Mouse (Mus musculus) neural tube, embryonic 14.5 days (tissue): ENCODE measurements around the gene Vsig2. TPM values are rescaled to one million over a fixed set of nuclear protein-coding genes. Genes with fewer than 3 reads are reported as not detected.

Source experiments
- ATAC-seq: fragments of 200-750 bp; cut with Nextera tagmentation; 2 replicates; pipeline ENCODE4 v1.8.0; 2017; ENCODE audit warnings: low read depth, mild to moderate bottlenecking, moderate TSS enrichment, moderate library complexity
- H3K27ac ChIP-seq: fragments of 300-500 bp; sonication (generic); 2 replicates; pipeline ENCODE4 v1.5.1; 2014; ENCODE audit warnings: low read depth, mild to moderate bottlenecking, control low read depth, low read length, moderate library complexity, mixed read lengths
- H3K27me3 ChIP-seq: fragments of 300-500 bp; sonication (generic); 2 replicates; pipeline ENCODE4 v1.6.1; 2014; ENCODE audit warnings: low read length; ENCODE audit not compliant: control insufficient read depth, insufficient read depth
- H3K36me3 ChIP-seq: fragments of 300-500 bp; sonication (generic); 2 replicates; pipeline ENCODE4 v1.6.1; 2014; ENCODE audit warnings: low read length, mixed read lengths; ENCODE audit not compliant: control insufficient read depth, insufficient read depth
- H3K4me1 ChIP-seq: fragments of 300-500 bp; sonication (generic); 2 replicates; pipeline ENCODE4 v1.6.1; 2014; ENCODE audit warnings: low read length; ENCODE audit not compliant: control insufficient read depth, insufficient read depth
- H3K4me2 ChIP-seq: fragments of 300-500 bp; sonication (generic); 2 replicates; pipeline ENCODE4 v1.6.1; 2014; ENCODE audit warnings: mild to moderate bottlenecking, low read depth, low read length, control low read depth
- H3K4me3 ChIP-seq: fragments of 300-500 bp; sonication (generic); 2 replicates; pipeline ENCODE4 v1.5.1; 2014; ENCODE audit warnings: low read depth, low read length, control low read depth, mixed read lengths
- H3K9ac ChIP-seq: fragments of 300-500 bp; sonication (generic); replicated peaks from 2 replicates; pipeline ENCODE4 v1.6.1; 2014; ENCODE audit warnings: low read depth, mild to moderate bottlenecking, control low read depth, low read length, mixed read lengths
- H3K9me3 ChIP-seq: fragments of 300-500 bp; sonication (generic); 2 replicates; pipeline ENCODE4 v1.6.1; 2016; ENCODE audit warnings: low read length; ENCODE audit not compliant: control insufficient read depth
- WGBS: fragments of 180-500 bp; shearing (Covaris S2); extraction: QIAGEN DNeasy Blood & Tissue Kit; methylation state at CpG from one replicate; pipeline ENCODE4 v1.1.7; 2014; 5-methylcytosine and 5-hydroxymethylcytosine counted together
- polyA plus RNA-seq: library from polyadenylated mRNA; unstranded; fragments of >200 nt; fragmentation: Nextera tagmentation; extraction: Ambion mirVana; gene quantifications from 2 replicates; pipeline ENCODE4 v1.2.1, GENCODE M21; 2014

Gene Vsig2
- polyA plus RNA-seq, 1 experiment from 2014 or later, result 0.76 TPM

DNA sequence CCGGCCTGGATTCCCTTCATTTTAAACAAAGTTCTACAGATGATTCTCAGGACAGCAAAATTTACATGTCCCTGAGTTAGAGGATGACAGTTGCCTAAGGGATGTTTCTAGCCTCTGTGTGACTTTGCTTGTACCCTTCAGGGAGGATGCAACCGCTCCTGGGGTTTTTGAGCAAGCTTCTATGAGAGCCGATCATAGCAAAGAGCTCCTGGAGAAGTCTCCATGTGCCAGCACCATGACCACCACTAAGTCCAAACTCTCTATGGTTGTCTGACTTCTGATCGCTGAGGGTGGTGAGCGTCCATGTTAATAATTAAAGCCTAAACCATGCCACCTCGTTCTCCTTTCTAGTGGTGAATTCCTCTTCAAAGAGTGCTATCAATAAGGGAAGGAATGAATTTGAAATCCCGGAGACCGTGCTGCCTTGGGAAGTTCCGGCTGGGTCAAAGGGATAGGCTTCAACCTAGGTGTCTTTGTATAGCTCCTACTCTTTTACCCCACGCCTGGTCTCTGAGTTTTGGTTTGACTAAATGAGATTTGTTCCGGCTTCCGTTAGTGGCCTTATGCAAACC, 4.9 kb downstream of the Vsig2 start:
- Histone ChIP-seq H3K4me1 (peaks cover 4% of the 10 kb centered on the region; the same call in 1 of the 2 replicates), H3K4me2 (peak overlapping the region; percentile 40), H3K4me3 (peak overlapping the region; percentile 11; the same call in 1 of the 2 replicates), H3K36me3 (no peaks in the 10 kb centered on the region), H3K9ac (no peak overlapping the region), H3K9me3 (no peaks in the 10 kb centered on the region), H3K27ac (no peak overlapping the region), H3K27me3 (peaks cover 16% of the 10 kb centered on the region)
- 24% methylated on average over 12 of the region's 12 CpGs for WGBS
- no peak for ATAC-seq

DNA sequence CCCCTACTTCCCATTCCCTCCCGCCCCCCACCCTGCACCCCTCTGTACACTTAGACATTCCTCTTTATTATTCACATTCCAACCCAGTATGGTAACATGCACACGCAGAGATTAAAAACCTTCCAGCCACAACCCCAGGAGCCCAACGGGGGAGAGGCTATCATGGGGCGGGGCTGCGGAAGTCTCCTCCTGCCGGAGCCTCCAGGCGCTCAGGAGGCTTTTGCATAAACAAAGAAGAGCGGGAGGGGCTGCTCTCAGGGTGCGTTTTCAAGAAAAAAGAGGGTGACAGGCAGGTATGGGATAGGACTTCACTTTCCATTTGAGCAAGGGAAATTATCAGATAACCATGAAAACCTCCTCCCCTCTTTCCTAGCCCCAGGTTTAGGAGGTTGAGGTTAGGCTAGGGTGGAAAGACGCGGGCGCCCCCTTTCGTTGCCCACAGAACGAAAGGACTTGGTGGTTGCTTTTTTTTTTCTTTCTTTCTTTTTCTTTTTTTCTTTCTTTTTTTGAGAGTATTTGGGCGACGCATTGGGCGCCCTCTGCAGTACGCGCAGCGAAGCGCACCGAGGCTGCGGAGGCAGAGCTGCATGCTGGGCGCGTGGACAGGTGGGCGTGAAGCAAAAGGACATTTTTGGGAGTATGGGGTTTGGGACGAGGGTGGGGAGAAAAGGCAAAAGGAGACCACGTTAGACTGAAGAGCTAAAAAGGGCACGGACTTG, 5.6 kb downstream of the Vsig2 start:
- 1% methylated on average over 29 of the region's 29 CpGs for WGBS
- Histone ChIP-seq H3K27ac (no peak overlapping the region), H3K27me3 (peaks cover 16% of the 10 kb centered on the region), H3K9me3 (no peaks in the 10 kb centered on the region), H3K4me3 (peak overlapping the region; percentile 11; the same call in 1 of the 2 replicates), H3K36me3 (no peaks in the 10 kb centered on the region), H3K4me1 (peaks cover 4% of the 10 kb centered on the region; the same call in 1 of the 2 replicates), H3K4me2 (peak overlapping the region; percentile 40), H3K9ac (no peak overlapping the region)
- peak; percentile 47 for ATAC-seq

DNA sequence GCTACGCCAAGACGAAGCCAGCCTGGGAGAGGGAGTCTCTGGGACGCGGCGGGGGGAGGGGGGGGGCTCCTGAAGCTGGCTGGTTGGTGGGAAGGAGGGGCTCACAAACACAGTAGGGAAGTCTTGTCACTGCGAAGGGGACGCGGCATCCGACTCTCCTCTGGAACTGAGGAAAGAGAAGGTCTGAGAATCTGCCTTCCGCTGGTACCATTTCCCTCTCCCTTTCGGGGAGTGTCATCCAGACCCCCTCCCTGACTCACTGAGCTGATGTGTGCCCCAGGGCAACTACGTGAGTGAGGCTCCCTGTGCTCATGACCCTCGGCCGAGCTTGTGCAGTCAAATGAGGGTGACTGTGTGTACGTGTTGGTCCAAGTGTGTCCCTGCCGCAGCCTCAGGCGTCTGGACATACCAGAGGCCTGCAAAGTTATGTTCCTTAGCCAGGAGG, 6.1 kb downstream of the Vsig2 start:
- Histone ChIP-seq H3K27ac (no peak overlapping the region), H3K9ac (no peak overlapping the region), H3K27me3 (peaks cover 18% of the 10 kb centered on the region), H3K4me3 (peak overlapping the region; percentile 11; the same call in 1 of the 2 replicates), H3K4me2 (peak overlapping the region; percentile 40), H3K9me3 (no peaks in the 10 kb centered on the region), H3K36me3 (no peaks in the 10 kb centered on the region), H3K4me1 (peaks cover 4% of the 10 kb centered on the region; the same call in 1 of the 2 replicates)
- WGBS, result 3% methylated on average over 17 of the region's 17 CpGs
- peak; percentile 68 for ATAC-seq

DNA sequence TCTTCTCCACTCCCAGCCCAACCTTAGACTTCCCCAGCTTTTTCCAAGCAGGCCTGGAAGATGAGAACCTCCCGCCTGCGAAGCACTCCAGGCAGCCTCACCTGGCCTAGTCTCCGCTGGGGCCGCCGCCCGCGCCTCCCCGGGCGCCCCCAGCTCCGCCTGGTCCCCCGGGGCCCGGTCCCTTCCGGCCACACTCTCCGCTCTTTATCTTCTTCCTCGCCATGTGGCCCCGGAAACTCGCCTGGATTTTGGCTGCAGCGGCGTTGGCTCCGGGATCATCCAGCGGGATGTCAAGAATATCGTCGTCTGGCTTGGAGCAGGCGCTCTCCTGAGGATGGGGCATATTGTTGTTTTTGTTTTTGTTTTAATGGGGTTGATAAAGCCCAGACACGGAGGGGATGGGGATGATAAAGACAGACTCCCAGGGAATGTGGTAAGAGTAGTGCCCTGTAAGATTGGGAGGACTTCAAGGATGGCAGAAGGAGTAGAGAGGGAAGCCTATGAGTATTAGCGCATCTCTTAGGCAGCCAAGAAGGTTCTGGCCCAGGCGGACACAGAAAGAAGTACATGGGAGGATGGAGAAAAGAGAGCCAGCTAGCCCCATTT, 6.9 kb downstream of the Vsig2 start:
- WGBS, result 9% methylated on average over 27 of the region's 27 CpGs
- no peak overlapping the region for H3K27ac ChIP-seq
- H3K4me2 ChIP-seq, result no peak overlapping the region
- H3K36me3 ChIP-seq, result no peaks in the 10 kb centered on the region
- no peak overlapping the region for H3K4me3 ChIP-seq
- no peak for ATAC-seq
- peaks cover 25% of the 10 kb centered on the region for H3K27me3 ChIP-seq
- H3K4me1 ChIP-seq, result peaks cover 4% of the 10 kb centered on the region; the same call in 1 of the 2 replicates
- H3K9me3 ChIP-seq, result no peaks in the 10 kb centered on the region
- no peak overlapping the region for H3K9ac ChIP-seq

DNA sequence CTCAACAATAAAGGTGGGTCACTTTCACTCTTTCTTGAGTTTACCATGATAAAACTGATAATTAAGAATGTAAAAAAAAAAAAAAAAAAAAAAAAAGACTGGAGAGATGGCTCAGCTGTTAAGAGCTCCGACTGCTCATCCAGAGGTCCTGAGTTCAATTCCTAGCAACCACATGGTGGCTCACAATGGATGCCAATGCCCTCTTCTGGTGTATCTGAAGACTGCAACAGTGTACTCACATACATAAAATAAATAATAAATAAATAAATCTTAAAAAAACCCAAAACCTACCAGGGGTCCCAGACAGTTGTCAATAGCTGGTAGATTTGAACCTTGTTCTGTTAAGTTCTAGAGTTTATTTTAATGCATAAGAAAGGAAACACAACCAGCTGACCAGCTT, 7.8 kb downstream of the Vsig2 start:
- H3K4me2 ChIP-seq, result no peak overlapping the region
- H3K27ac ChIP-seq, result no peak overlapping the region
- no peaks in the 10 kb centered on the region for H3K36me3 ChIP-seq
- no peak overlapping the region for H3K4me3 ChIP-seq
- ATAC-seq, result no peak
- peaks cover 4% of the 10 kb centered on the region for H3K4me1 ChIP-seq
- H3K9ac ChIP-seq, result no peak overlapping the region
- no peaks in the 10 kb centered on the region for H3K9me3 ChIP-seq
- peaks cover 32% of the 10 kb centered on the region for H3K27me3 ChIP-seq
- 80% methylated on average over 1 of the region's 1 CpGs for WGBS

DNA sequence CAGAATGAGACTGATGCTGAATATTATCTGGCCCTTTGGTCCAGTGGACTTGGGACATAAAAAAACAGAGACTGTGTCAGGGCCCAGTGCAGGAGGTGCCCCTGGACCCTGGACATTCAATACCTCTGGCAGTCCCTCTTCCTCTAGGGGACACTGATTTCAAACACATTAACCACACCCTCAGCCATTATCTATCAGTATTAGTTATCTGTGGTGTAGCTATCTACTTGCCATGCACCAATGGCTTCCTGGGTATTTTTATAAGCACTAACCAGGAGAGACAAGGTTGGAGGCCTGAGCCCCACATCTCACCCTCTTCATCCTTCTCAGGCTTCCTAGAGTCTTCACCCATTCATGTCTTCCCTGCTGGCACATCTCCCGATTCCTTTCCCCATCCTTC, 11.4 kb downstream of the Vsig2 start:
- 59% methylated on average over 1 of the region's 1 CpGs for WGBS
- peaks cover 29% of the 10 kb centered on the region for H3K27me3 ChIP-seq
- H3K9me3 ChIP-seq, result no peaks in the 10 kb centered on the region
- H3K27ac ChIP-seq, result no peak overlapping the region
- no peak overlapping the region for H3K4me2 ChIP-seq
- H3K4me1 ChIP-seq, result peaks cover 9% of the 10 kb centered on the region
- H3K9ac ChIP-seq, result no peak overlapping the region
- ATAC-seq, result no peak
- no peaks in the 10 kb centered on the region for H3K36me3 ChIP-seq
- H3K4me3 ChIP-seq, result no peak overlapping the region

DNA sequence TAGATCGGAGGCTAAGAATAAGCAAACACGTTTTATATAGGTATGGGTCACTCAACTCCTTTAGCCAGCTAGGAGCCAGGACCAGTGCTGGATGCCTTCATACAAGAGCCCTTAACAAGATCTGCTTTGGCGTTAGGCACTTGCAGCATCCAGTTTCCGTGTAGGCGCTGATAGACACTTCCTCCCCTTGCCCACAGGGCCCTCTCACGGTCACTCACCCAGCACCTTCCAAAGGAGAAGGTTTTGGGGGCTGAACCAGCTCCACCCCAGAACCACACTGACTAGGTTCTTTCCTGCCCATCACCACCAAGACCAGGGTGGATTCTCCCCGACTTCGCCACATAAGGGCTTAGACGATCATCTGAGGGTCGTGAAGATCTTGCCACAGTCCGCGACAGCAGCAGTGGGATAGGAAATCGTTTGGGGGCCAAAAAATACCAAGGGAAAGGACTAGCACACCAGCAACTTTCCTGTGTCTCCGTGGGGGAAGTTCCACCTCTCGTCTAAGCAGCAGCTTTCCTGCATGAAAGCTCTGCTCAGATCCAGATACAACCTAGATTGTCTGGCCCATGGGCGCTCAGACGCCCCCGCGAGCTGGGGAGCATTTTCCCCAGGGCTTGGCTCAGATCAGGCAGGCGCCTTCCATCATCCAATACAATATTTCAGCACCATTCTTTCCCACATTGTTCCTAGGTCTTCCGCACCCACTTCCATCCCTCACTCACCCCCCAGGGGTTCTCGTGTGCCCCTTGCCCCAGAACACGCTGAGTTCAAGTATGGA, 12.9 kb downstream of the Vsig2 start:
- H3K27me3 ChIP-seq, result peaks cover 20% of the 10 kb centered on the region
- peak; percentile 13 for ATAC-seq

DNA sequence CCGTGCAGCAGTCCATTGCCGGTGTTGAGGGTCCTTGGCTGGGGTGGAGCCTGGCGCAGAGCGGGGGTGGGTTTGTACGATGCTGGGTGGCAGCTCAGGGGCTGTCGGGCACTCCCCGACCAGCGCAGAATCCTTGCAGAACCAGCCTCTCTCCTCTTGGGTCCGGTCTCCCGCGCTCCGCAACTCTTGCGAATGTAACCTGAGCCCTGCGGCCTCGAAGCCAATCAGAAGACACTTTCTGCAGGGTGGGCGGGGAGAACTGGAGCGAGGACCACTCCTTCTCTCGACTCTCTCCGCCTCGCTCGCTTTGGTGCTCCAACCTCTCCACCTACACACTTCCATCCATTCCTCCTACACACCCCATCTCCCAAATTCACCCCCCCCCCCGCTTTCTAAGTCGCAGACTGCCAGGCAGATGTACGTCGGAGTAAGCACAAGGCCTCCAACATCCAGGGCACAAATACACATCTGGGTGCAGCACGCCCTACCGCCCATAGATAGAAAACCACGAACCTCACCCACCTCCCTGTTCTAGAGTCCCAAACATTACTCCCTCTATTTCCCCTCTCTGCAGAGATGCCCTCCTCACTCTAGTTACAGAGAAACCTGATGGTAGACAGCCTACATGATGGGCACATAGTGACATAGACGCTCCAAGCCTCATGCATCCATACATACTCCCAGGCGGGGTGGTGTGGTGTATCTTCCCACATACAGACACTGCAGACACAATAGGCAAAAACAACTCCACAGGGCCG, 13.7 kb downstream of the Vsig2 start, which contains the start of gene Nrgn:
Gene Nrgn (minus strand): TSS at position 369 of the 758 bp plus-strand sequence.
- H3K27ac ChIP-seq, result no peak within 1 kb of the TSS
- WGBS, result 3% methylated on average over 27 of the region's 31 CpGs
- peaks cover 20% of the 10 kb centered on the region for H3K27me3 ChIP-seq
- peak within 1 kb of the TSS; percentile 88 for H3K4me2 ChIP-seq
- peaks cover 9% of the 10 kb centered on the region for H3K4me1 ChIP-seq
- peak; percentile 94 for ATAC-seq
- no peaks in the 10 kb centered on the region for H3K36me3 ChIP-seq
- peak within 1 kb of the TSS; percentile 41; the same call in 1 of the 2 replicates for H3K9ac ChIP-seq
- H3K9me3 ChIP-seq, result no peaks in the 10 kb centered on the region
- H3K4me3 ChIP-seq, result peak within 1 kb of the TSS; percentile 39

More for the DNA sequence above, 12.9 kb downstream of the Vsig2 start:
- H3K9me3 ChIP-seq, result no peaks in the 10 kb centered on the region
- no peak overlapping the region for H3K27ac ChIP-seq
- peaks cover 9% of the 10 kb centered on the region for H3K4me1 ChIP-seq
- H3K4me2 ChIP-seq, result peak overlapping the region; percentile 88
- H3K9ac ChIP-seq, result peak overlapping the region; percentile 41; the same call in 1 of the 2 replicates
- no peaks in the 10 kb centered on the region for H3K36me3 ChIP-seq
- WGBS, result 2% methylated on average over 23 of the region's 23 CpGs
- peak overlapping the region; percentile 39 for H3K4me3 ChIP-seq
